Mouse (Mus musculus) thymus, postnatal 0 days (tissue): ENCODE results near the gene Purb. TPM values are rescaled to one million over a fixed set of nuclear protein-coding genes. Genes with fewer than 3 reads are reported as not detected.
A peak's percentile ranks its signal among the peaks of the same experiment; 100 is the strongest.

Experiments used
- DNase-seq: peaks from one replicate; pipeline ENCODE4 v3.0.0-alpha.2; 2015; ENCODE audit warnings: low spot score
- polyA plus RNA-seq: library from polyadenylated mRNA; unstranded; fragments of >200 nt; fragmentation: Nextera tagmentation; extraction: Ambion mirVana; gene quantifications from 2 replicates; pipeline ENCODE4 v1.2.1, GENCODE M21; 2015

The Purb gene
- polyA plus RNA-seq = 17.8 and 22.5 TPM in 2 replicates

- DNase-seq = peak; percentile 93
Observed at GRCm38 (mm10) chr11:6475867-6476484, at the start of gene Purb. Gene Purb, minus strand, starts transcription at chr11:6475917.

- DNase-seq = no peak
Observed at GRCm38 (mm10) chr11:6525241-6525640, 49.5 kb upstream of the Purb start.

- DNase-seq = no peak
Observed at GRCm38 (mm10) chr11:6524880-6525238, 49.1 kb upstream of the Purb start.

GRCm38 (mm10) chr11:6524165-6524879 is 48.6 kb upstream of the Purb start:
- DNase-seq = no peak

GRCm38 (mm10) chr11:6523662-6524088 is 48.0 kb upstream of the Purb start:
- peak; percentile 36 for DNase-seq

- DNase-seq = peak; percentile 29
Observed at GRCm38 (mm10) chr11:6522782-6523525, 47.2 kb upstream of the Purb start.

- peak; percentile 60 for DNase-seq
Observed at GRCm38 (mm10) chr11:6520507-6521173, 44.9 kb upstream of the Purb start, which contains the start of gene Myo1g. Gene Myo1g, minus strand, starts transcription at chr11:6520965.

GRCm38 (mm10) chr11:6519491-6520033 is 43.8 kb upstream of the Purb start:
- DNase-seq = peak; percentile 59

GRCm38 (mm10) chr11:6514837-6515236 is 39.1 kb upstream of the Purb start:
- DNase-seq = no peak

GRCm38 (mm10) chr11:6508269-6508876 is 32.7 kb upstream of the Purb start:
- no peak for DNase-seq

GRCm38 (mm10) chr11:6506516-6506915 is 30.8 kb upstream of the Purb start:
- DNase-seq = no peak

- DNase-seq = no peak
Observed at GRCm38 (mm10) chr11:6504689-6505088, 29.0 kb upstream of the Purb start.

GRCm38 (mm10) chr11:6504226-6504625 is 28.5 kb upstream of the Purb start:
- no peak for DNase-seq

- DNase-seq = no peak
Observed at GRCm38 (mm10) chr11:6502506-6502905, 26.8 kb upstream of the Purb start.

GRCm38 (mm10) chr11:6497311-6497948 is 21.7 kb upstream of the Purb start:
- no peak for DNase-seq

- peak; percentile 58 for DNase-seq
Observed at GRCm38 (mm10) chr11:6489691-6490503, 14.2 kb upstream of the Purb start.

GRCm38 (mm10) chr11:6489257-6489656 is 13.5 kb upstream of the Purb start:
- DNase-seq = no peak

GRCm38 (mm10) chr11:6488041-6488684 is 12.4 kb upstream of the Purb start:
- DNase-seq = no peak

GRCm38 (mm10) chr11:6487496-6487895 is 11.8 kb upstream of the Purb start:
- no peak for DNase-seq
